Mouse (Mus musculus) CD4-positive, CD25-positive, alpha-beta regulatory T cell, adult 2 months (primary cell): ENCODE data around the gene Tldc1.

ENCODE experiments used
- DNase-seq: peaks from one replicate; pipeline ENCODE4 v3.0.0-alpha.2; 2012; ENCODE audit warnings: low read depth, low spot score

The Tldc1 gene

GRCm38 (mm10) chr8:119723676-119724075, 54.5 kb downstream of the Tldc1 start:
- peak; percentile 17 for DNase-seq

DNA sequence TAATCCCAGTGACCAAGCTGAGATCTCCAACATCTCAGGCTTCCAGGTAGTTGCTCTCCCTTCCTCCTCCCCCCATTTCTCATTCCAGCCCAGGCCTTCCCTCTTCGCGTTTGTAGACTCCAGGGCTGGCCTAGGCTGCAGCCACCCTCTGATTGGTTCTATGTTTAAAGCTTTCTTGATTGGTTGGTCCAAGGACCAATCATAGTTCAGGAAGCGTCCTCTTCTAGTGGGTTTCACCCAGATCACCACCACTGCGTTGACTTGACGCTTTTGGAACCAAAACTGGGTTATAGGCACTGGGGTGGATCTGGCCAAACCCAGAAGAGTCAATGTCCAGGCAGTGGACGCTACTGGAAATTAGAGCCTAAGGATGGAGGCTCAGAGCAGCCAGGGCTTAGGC, 55.9 kb downstream of the Tldc1 start:
- no peak for DNase-seq

- DNase-seq = no peak
These were observed 59.2 kb downstream of the Tldc1 start for GRCm38 (mm10) chr8:119719011-119719501.

DNA sequence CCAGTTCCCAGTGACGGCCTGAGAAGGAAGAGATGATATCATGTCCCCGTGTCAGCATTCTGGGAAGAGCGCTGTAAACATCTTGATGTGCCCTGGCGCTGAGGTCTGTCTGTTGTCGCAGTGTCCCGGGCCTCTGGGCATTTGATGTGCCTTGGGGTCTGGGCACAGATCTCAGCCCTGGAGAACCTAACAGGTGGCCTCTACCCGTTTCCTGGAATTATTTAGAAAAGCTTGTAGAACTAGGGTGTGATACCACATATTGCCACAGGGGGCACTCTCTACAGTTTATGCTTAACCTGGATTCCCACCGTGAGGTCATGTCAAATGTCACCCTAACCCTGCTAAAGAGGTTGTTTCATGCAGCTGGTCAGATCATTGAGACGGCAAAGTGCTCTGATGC, 60.5 kb downstream of the Tldc1 start:
- DNase-seq = peak; percentile 68

- DNase-seq = no peak
These were observed 61.4 kb downstream of the Tldc1 start for GRCm38 (mm10) chr8:119716730-119717299.

GRCm38 (mm10) chr8:119715221-119715620, 63.0 kb downstream of the Tldc1 start:
- no peak for DNase-seq

DNA sequence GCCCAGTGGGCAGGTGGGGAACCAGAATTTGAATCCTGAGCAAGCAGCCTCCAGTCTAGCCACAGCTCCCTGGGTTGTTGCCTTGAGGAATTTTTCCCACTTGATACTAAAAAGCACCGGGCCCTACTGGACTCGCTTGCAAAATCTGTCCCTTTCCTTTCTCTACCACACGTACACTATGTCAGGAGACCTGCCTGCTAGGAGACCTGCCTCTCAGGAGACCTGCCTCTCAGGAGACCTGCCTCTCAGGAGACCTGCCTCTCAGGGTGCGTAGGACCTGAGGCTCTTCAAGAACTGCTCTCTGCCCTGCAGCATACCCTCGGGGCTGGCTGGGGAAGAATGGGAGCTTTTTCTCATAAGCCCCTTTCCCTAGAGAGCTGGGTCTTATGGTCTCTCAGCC, 64.8 kb downstream of the Tldc1 start:
- no peak for DNase-seq

GRCm38 (mm10) chr8:119712226-119712625, 66.0 kb downstream of the Tldc1 start:
- DNase-seq = no peak
